Mouse (Mus musculus): ENCODE measurements around the gene C87977. TPM values are rescaled to one million over a fixed set of nuclear protein-coding genes. Genes with fewer than 3 reads are reported as not detected.
"Not testable (repeated sequence)": the region's sequence is repeated elsewhere in the genome, so short reads cannot be mapped to it uniquely, and the experiment has no call there.

C87977 gene
- not detected for polyA plus RNA-seq (2017; shearing (Covaris generic))

DNA sequence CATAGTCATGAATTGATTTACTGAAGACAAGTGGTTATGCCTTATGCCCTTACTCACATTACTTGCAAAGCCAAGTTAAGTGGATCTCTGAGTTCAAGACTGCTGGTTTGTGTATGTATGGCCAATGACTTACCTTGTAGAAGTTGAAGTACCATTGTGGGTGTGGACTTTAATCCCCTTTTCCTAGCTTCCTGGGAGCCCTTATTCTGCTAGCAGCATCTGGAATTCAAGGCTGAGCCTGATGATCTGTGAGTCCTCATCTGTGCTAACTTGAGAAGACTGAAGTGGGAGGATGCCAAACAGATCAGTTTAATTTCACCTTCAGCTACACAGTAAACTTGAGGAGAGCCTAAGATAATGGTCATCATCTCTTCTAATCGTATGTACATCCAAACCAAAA, at the start of gene C87977:
Gene C87977, minus strand, starts transcription at position 101 of the 400 bp plus-strand sequence.
- not testable (repeated sequence) for ATAC-seq

DNA sequence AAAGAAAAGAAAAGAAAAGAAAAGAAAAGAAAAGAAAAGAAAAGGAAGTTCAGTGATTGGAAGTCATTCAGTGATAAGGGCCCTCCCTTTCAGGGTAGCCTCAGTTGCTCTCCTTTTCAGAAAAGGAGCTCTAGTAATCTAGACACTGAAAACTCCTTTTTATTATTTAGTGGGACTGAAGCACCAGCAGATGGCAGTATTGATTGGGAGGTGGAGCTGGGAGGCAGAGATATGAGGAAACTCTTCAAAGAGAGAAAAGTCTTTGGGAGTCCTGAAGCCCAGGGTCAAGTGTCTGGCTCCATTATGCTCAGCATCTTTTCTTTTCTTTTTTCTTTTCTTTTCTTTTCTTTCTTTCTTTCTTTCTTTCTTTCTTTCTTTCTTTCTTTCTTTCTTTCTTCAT, 41.6 kb upstream of the C87977 start:
- not testable (repeated sequence) for ATAC-seq

DNA sequence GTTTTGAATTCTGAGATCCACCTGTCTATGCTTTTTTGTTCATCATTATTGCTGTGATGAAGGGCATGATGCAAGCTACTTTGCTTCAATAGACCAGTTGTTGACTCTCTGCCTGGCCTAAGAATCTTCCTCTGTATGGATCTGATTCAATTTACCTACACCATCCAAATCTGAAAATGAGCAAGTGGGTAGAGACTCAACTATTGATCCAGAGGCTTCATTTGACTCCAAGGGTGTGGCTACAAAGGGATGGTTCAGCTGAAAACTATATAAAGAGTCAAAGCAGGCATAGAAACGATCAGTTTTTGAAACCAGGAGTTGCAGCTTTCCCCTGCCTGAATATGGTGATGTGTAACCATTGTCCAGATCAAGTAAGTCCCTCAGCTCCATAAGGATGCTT, 22.7 kb downstream of the C87977 start, which contains the start of gene Oog2:
Gene Oog2, plus strand, starts transcription at position 301 of the 400 bp plus-strand sequence.
- ATAC-seq: no peak

DNA sequence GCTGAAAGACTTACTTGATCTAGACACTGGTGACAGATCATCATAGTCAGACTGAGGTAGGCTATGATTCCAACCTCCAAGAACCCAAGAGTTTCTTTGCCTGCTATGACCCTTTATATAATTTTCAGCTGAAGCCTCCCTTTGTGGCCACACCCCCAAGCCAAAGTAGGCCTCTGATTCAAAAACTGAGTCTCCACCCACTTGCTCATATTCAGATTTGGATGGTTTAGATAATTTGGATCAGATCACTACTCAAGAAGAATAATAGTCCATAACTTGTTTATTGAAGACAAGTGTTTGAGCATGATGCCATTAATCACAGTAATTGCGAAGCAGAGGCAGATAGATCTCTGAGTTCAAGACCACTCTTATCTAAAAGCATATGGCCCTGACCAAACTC, 50.6 kb downstream of the C87977 start, which contains the start of gene Oog3:
Gene Oog3, minus strand, starts transcription at position 101 of the 400 bp plus-strand sequence.
- ATAC-seq: no peak

Other genes starting within 250 kb of the C87977 start
- not detected for gene Gm13101, start 246.4 kb downstream of the C87977 start, polyA plus RNA-seq (2017; shearing (Covaris generic))
- not detected for gene Pramef17, start 218.9 kb downstream of the C87977 start, polyA plus RNA-seq (2017; shearing (Covaris generic))
- under 1 TPM in 1 of 2 experiments, not detected in 1; 0.24 TPM for gene Pramel4, start 154.2 kb downstream of the C87977 start, polyA plus RNA-seq (2017; shearing (Covaris generic))
- not detected for gene Gm13102, start 106.8 kb downstream of the C87977 start, polyA plus RNA-seq (2017; shearing (Covaris generic))
- gene Oog3, start 50.7 kb downstream of the C87977 start, polyA plus RNA-seq (2017; shearing (Covaris generic)): not detected
- not detected for gene Oog2, start 22.6 kb downstream of the C87977 start, polyA plus RNA-seq (2017; shearing (Covaris generic))
- not detected for gene Pramel5, start 67.2 kb upstream of the C87977 start, polyA plus RNA-seq (2017; shearing (Covaris generic))
- gene Gm13128, start 116.9 kb upstream of the C87977 start, polyA plus RNA-seq (2017; shearing (Covaris generic)): not detected
- gene Gm13119, start 144.6 kb upstream of the C87977 start, polyA plus RNA-seq (2017; shearing (Covaris generic)): not detected
- not detected for gene Pramef20, start 164.6 kb upstream of the C87977 start, polyA plus RNA-seq (2017; shearing (Covaris generic))
- not detected for gene Pramef12, start 195.1 kb upstream of the C87977 start, polyA plus RNA-seq (2017; shearing (Covaris generic))
- not detected for gene 1700012P22Rik, start 225.5 kb upstream of the C87977 start, polyA plus RNA-seq (2017; shearing (Covaris generic))
- not detected for gene Gm9944, start 240.0 kb upstream of the C87977 start, polyA plus RNA-seq (2017; shearing (Covaris generic))